Mouse (Mus musculus) lung, embryonic 16.5 days (tissue): ENCODE measurements around the gene Tom1l1. TPM values are rescaled to one million over a fixed set of nuclear protein-coding genes. Genes with fewer than 3 reads are reported as not detected.
A peak's percentile ranks its signal among the peaks of the same experiment; 100 is the strongest.
"Not testable (repeated sequence)": the region's sequence is repeated elsewhere in the genome, so short reads cannot be mapped to it uniquely, and the experiment has no call there.

Experiments used
- ATAC-seq: fragments of 200-750 bp; cut with Nextera tagmentation; 2 replicates; pipeline ENCODE4 v1.8.0; 2017; ENCODE audit warnings: low read depth, mild to moderate bottlenecking, moderate library complexity
- H3K27ac ChIP-seq: fragments of 300-500 bp; sonication (generic); 2 replicates; pipeline ENCODE4 v1.5.1; 2014; ENCODE audit warnings: mild to moderate bottlenecking, control low read depth, low read length
- H3K27me3 ChIP-seq: fragments of 300-500 bp; sonication (generic); 2 replicates; pipeline ENCODE4 v1.6.1; 2014; ENCODE audit warnings: low read depth, low read length, mixed read lengths; ENCODE audit not compliant: control insufficient read depth, insufficient read depth
- H3K36me3 ChIP-seq: fragments of 300-500 bp; sonication (generic); 2 replicates; pipeline ENCODE4 v1.6.1; 2014; ENCODE audit warnings: low read length; ENCODE audit not compliant: control insufficient read depth, insufficient read depth
- H3K4me1 ChIP-seq: fragments of 300-500 bp; sonication (generic); replicated peaks from 2 replicates; pipeline ENCODE4 v1.6.1; 2014; ENCODE audit warnings: low read length, mixed read lengths; ENCODE audit not compliant: control insufficient read depth, insufficient read depth
- H3K4me2 ChIP-seq: fragments of 300-500 bp; sonication (generic); 2 replicates; pipeline ENCODE4 v1.6.1; 2014; ENCODE audit warnings: low read depth, low read length, control low read depth
- H3K4me3 ChIP-seq: fragments of 300-500 bp; sonication (generic); 2 replicates; pipeline ENCODE4 v1.5.1; 2014; ENCODE audit warnings: mild to moderate bottlenecking, low read length, control low read depth
- H3K9ac ChIP-seq: fragments of 300-500 bp; sonication (generic); 2 replicates; pipeline ENCODE4 v1.6.1; 2014; ENCODE audit warnings: low read length, control low read depth
- H3K9me3 ChIP-seq: fragments of 300-500 bp; sonication (generic); 2 replicates; pipeline ENCODE4 v1.6.1; 2016; ENCODE audit warnings: low read length; ENCODE audit not compliant: control insufficient read depth
- WGBS: fragments of 180-500 bp; shearing (Covaris S2); extraction: QIAGEN DNeasy Blood & Tissue Kit; methylation state at CpG from one replicate; pipeline ENCODE4 v1.1.7; 2014; 5-methylcytosine and 5-hydroxymethylcytosine counted together
- polyA plus RNA-seq: library from polyadenylated mRNA; unstranded; fragments of >200 nt; fragmentation: Nextera tagmentation; extraction: Ambion mirVana; gene quantifications from 2 replicates; pipeline ENCODE4 v1.2.1, GENCODE M21; 2015

Gene Tom1l1
- polyA plus RNA-seq = 40.3 and 41.7 TPM in 2 replicates

GRCm38 (mm10) chr11:90687460-90688416 is at the start of gene Tom1l1:
TSS of gene Tom1l1 (minus strand) at chr11:90688366.
- Histone ChIP-seq H3K27me3 (no peaks in the 10 kb centered on the region), H3K4me3 (peak within 1 kb of the TSS; percentile 69), H3K4me1 (peaks cover 9% of the 10 kb centered on the region), H3K9me3 (no peaks in the 10 kb centered on the region), H3K27ac (peak within 1 kb of the TSS; percentile 42; the same call in 1 of the 2 replicates), H3K36me3 (peaks cover 3% of the 10 kb centered on the region; the same call in 1 of the 2 replicates), H3K4me2 (peak within 1 kb of the TSS; percentile 91), H3K9ac (peak within 1 kb of the TSS; percentile 72)
- 5% methylated on average over 46 of the region's 47 CpGs for WGBS
- peak; percentile 96 for ATAC-seq

- Histone ChIP-seq H3K27me3 (no peaks in the 10 kb centered on the region), H3K4me2 (no peak overlapping the region), H3K9ac (no peak overlapping the region), H3K9me3 (no peaks in the 10 kb centered on the region), H3K36me3 (no peaks in the 10 kb centered on the region), H3K4me1 (no peaks in the 10 kb centered on the region), H3K4me3 (no peak overlapping the region), H3K27ac (no peak overlapping the region)
- no peak for ATAC-seq
- 68% methylated on average over 4 of the region's 4 CpGs for WGBS
These were observed 45.4 kb upstream of the Tom1l1 start for GRCm38 (mm10) chr11:90733575-90733974.

GRCm38 (mm10) chr11:90727354-90728125 is 39.4 kb upstream of the Tom1l1 start:
- 25% methylated on average over 10 of the region's 10 CpGs for WGBS
- 0 out of 2 replicates have a peak overlapping the region, but pooled peaks have one; percentile 15 for H3K27ac ChIP-seq
- ATAC-seq = 0 out of 2 replicates have a peak, but pooled peaks have one; percentile 43

GRCm38 (mm10) chr11:90726730-90727129 is 38.6 kb upstream of the Tom1l1 start:
- 0 out of 2 replicates have a peak, but pooled peaks have one; percentile 59 for ATAC-seq
- Histone ChIP-seq H3K4me3 (no peak overlapping the region), H3K36me3 (no peaks in the 10 kb centered on the region), H3K4me2 (no peak overlapping the region), H3K4me1 (no peaks in the 10 kb centered on the region), H3K27ac (no peak overlapping the region), H3K9me3 (no peaks in the 10 kb centered on the region), H3K27me3 (no peaks in the 10 kb centered on the region), H3K9ac (no peak overlapping the region)
- 61% methylated on average over 10 of the region's 10 CpGs for WGBS

More at GRCm38 (mm10) chr11:90727354-90728125, 39.4 kb upstream of the Tom1l1 start:
- peak overlapping the region; percentile 32; the same call in 1 of the 2 replicates for H3K4me2 ChIP-seq
- no peaks in the 10 kb centered on the region for H3K9me3 ChIP-seq
- H3K9ac ChIP-seq = no peak overlapping the region
- no peaks in the 10 kb centered on the region for H3K27me3 ChIP-seq
- H3K4me1 ChIP-seq = no peaks in the 10 kb centered on the region
- H3K4me3 ChIP-seq = no peak overlapping the region
- no peaks in the 10 kb centered on the region for H3K36me3 ChIP-seq

DNA sequence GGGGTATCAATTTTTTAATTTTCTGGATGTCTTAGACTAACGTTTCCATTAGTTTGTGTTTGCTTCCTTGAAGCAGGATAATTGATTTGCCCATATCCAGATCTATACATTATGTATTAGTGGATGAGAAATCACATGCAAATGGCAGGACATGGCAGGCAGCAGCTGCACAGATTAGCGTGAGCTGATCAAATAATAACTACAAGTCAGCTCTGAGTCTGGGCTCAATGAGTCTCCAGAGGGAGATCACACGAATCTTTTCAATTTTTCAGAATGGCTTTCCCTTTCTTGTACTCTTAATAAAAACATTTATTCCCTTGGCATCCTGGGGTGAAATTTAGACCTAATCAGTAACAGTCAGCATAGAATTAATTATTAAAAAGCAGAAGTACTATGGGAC is 34.1 kb upstream of the Tom1l1 start:
- H3K27ac ChIP-seq = no peak overlapping the region
- WGBS = 65% methylated on average over 3 of the region's 3 CpGs
- no peaks in the 10 kb centered on the region for H3K9me3 ChIP-seq

GRCm38 (mm10) chr11:90717719-90718118 is 29.6 kb upstream of the Tom1l1 start:
- ATAC-seq = no peak

More for the DNA sequence above, 34.1 kb upstream of the Tom1l1 start:
- Histone ChIP-seq H3K9ac (no peak overlapping the region), H3K4me1 (no peaks in the 10 kb centered on the region), H3K4me2 (no peak overlapping the region), H3K36me3 (no peaks in the 10 kb centered on the region), H3K4me3 (no peak overlapping the region), H3K27me3 (no peaks in the 10 kb centered on the region)
- ATAC-seq = no peak

DNA sequence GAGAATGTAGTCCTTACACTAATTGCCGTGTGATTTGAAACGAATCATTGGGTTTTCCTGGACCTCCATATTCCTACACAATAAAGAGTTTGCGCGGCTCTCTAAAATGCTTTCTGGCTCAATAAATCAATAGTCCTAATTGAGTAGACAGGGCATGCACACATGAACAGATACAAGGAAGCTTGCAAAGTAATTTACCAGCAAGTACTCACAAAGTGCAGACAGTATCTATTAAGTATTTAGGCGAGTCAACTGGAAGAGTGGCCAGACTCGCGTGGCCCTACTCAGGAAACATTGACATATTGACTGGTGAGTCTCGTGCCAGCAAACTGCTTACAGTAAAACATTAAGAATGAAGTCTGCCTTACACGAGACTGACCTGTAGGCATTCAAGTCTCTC is 23.4 kb upstream of the Tom1l1 start:
- Histone ChIP-seq H3K4me3 (no peak overlapping the region), H3K36me3 (no peaks in the 10 kb centered on the region), H3K4me2 (no peak overlapping the region), H3K27ac (no peak overlapping the region), H3K9me3 (no peaks in the 10 kb centered on the region), H3K27me3 (no peaks in the 10 kb centered on the region), H3K9ac (no peak overlapping the region), H3K4me1 (no peaks in the 10 kb centered on the region)
- WGBS = 72% methylated on average over 9 of the region's 9 CpGs
- no peak for ATAC-seq

More at GRCm38 (mm10) chr11:90717719-90718118, 29.6 kb upstream of the Tom1l1 start:
- H3K9ac ChIP-seq = no peak overlapping the region
- WGBS = 82% methylated on average over 3 of the region's 3 CpGs
- H3K9me3 ChIP-seq = no peaks in the 10 kb centered on the region
- no peaks in the 10 kb centered on the region for H3K4me1 ChIP-seq
- H3K4me3 ChIP-seq = no peak overlapping the region
- H3K4me2 ChIP-seq = no peak overlapping the region
- H3K27me3 ChIP-seq = no peaks in the 10 kb centered on the region
- H3K36me3 ChIP-seq = no peaks in the 10 kb centered on the region
- no peak overlapping the region for H3K27ac ChIP-seq

DNA sequence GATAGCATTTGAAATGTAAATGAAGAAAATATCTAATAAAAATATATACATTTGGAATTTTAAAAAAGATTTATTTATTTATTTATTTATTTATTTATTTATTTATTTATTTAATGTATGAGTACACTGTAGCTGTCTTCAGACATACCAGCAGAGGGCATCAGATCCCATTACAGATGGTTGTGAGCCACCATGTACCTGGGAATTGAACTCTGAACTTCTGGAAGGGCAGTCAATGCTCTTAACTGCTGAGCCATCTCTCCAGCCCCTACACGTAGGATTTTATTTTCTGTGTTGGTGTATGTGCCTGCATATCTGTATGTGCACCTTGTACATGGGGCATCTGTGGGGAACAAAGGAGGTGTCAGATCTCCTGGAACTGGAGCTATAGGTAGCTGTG is 19.0 kb upstream of the Tom1l1 start:
- H3K4me2 ChIP-seq, H3K36me3 ChIP-seq, H3K9me3 ChIP-seq, ATAC-seq, H3K27me3 ChIP-seq, H3K9ac ChIP-seq, H3K27ac ChIP-seq, H3K4me1 ChIP-seq, H3K4me3 ChIP-seq: not testable (repeated sequence)
- 87% methylated on average over 1 of the region's 1 CpGs for WGBS
